Mouse (Mus musculus) CH12.LX (cell line): ENCODE results near the gene Gm11099. TPM values are rescaled to one million over a fixed set of nuclear protein-coding genes. Genes with fewer than 3 reads are reported as not detected.

Source experiments
- DNase-seq: peaks from one replicate; pipeline ENCODE4 v3.0.0-alpha.2; 2013; ENCODE audit errors: extremely low read depth
- H3K27ac ChIP-seq: 2 replicates; pipeline ENCODE4 v1.5.1; 2012; ENCODE audit warnings: low read depth, mild to moderate bottlenecking, control low read depth, moderate library complexity; ENCODE audit not compliant: insufficient read depth
- H3K27me3 ChIP-seq: replicated peaks from 2 replicates; pipeline ENCODE3; 2012; ENCODE audit warnings: inconsistent platforms
- H3K36me3 ChIP-seq, 2 experiments: replicated peaks in 1 of 2; 2 replicates each; pipeline versions ENCODE3 to v1.6.1; 2012; ENCODE audit warnings: inconsistent platforms in 1 of 2, low read length in 1 of 2, mild to moderate bottlenecking in 1 of 2, mixed read lengths in 1 of 2, moderate library complexity in 1 of 2; ENCODE audit not compliant: control insufficient read depth in 1 of 2, insufficient read depth in 1 of 2
- H3K4me1 ChIP-seq, 2 experiments: 2 replicates each; pipeline ENCODE4 v1.6.1; 2012; ENCODE audit warnings: inconsistent platforms in 1 of 2, moderate library complexity in 1 of 2; ENCODE audit not compliant: insufficient read depth in 2 of 2, control insufficient read depth in 1 of 2
- H3K4me2 ChIP-seq: 2 replicates; pipeline ENCODE4 v1.6.1; 2012; ENCODE audit warnings: low read depth, mild to moderate bottlenecking, control low read depth; ENCODE audit not compliant: poor library complexity, insufficient read depth, severe bottlenecking
- H3K4me3 ChIP-seq, 3 experiments: fragments of 150-350 bp in 1 of 3; sonication (generic) in 1 of 3; replicated peaks in 1 of 3; 2 replicates each; pipeline versions ENCODE3 to v1.5.1; 2011 to 2012; ENCODE audit warnings: low read depth in 2 of 3, low read length in 2 of 3, mild to moderate bottlenecking in 2 of 3, moderate library complexity in 2 of 3, control low read depth in 1 of 3, improper control_type of control experiment in 1 of 3, inconsistent platforms in 1 of 3, mixed read lengths in 1 of 3; ENCODE audit not compliant: poor library complexity in 1 of 3
- H3K79me2 ChIP-seq: replicated peaks from 2 replicates; pipeline ENCODE4 v1.6.1; 2012; ENCODE audit warnings: mild to moderate bottlenecking, moderate library complexity; ENCODE audit not compliant: control insufficient read depth, poor library complexity, insufficient read depth, severe bottlenecking; ENCODE audit errors: extremely low read depth
- H3K9ac ChIP-seq: 2 replicates; pipeline ENCODE4 v1.6.1; 2012; ENCODE audit warnings: low read depth, mild to moderate bottlenecking, control low read depth, moderate library complexity; ENCODE audit not compliant: insufficient read depth
- H3K9me3 ChIP-seq: replicated peaks from 2 replicates; pipeline ENCODE3; 2012; ENCODE audit warnings: low read length, inconsistent platforms, mixed read lengths
- BHLHE40 ChIP-seq: IDR thresholded peaks from 2 replicates; pipeline ENCODE4 v1.6.1; 2011; ENCODE audit warnings: mild to moderate bottlenecking, low read depth, low read length, improper control_type of control experiment
- CHD1 ChIP-seq: IDR thresholded peaks from 2 replicates; pipeline ENCODE4 v1.6.1; 2012; ENCODE audit warnings: low read depth, low read length, improper control_type of control experiment, inconsistent platforms
- ETS1 ChIP-seq: conservative IDR thresholded peaks from 2 replicates; pipeline ENCODE4 v1.6.1; 2012; ENCODE audit warnings: low read depth, mild to moderate bottlenecking, inconsistent platforms, low read length, improper control_type of control experiment, moderate library complexity
- GABPA ChIP-seq: IDR thresholded peaks from 2 replicates; pipeline ENCODE4 v1.6.1; 2012; ENCODE audit warnings: low read depth, low read length, improper control_type of control experiment, inconsistent platforms; ENCODE audit not compliant: insufficient replicate concordance
- HCFC1 ChIP-seq: IDR thresholded peaks from 2 replicates; pipeline ENCODE4 v1.6.1; 2012; ENCODE audit warnings: low read depth, mild to moderate bottlenecking, inconsistent platforms, low read length, improper control_type of control experiment
- JUN ChIP-seq: IDR thresholded peaks from 2 replicates; pipeline ENCODE4 v1.6.1; 2011; ENCODE audit warnings: low read depth, mild to moderate bottlenecking, low read length, improper control_type of control experiment, moderate library complexity; ENCODE audit not compliant: insufficient read depth
- KAT2A ChIP-seq: IDR thresholded peaks from 2 replicates; pipeline ENCODE4 v1.6.1; 2012; ENCODE audit warnings: low read length, improper control_type of control experiment, inconsistent platforms; ENCODE audit not compliant: insufficient replicate concordance
- MAFK ChIP-seq: IDR thresholded peaks from 2 replicates; pipeline ENCODE4 v1.6.1; 2011; ENCODE audit warnings: low read length, improper control_type of control experiment; ENCODE audit not compliant: insufficient replicate concordance
- MAX ChIP-seq: IDR thresholded peaks from 2 replicates; pipeline ENCODE4 v1.6.1; 2011; ENCODE audit warnings: low read length, improper control_type of control experiment
- MXI1 ChIP-seq: IDR thresholded peaks from 2 replicates; pipeline ENCODE4 v1.6.1; 2011; ENCODE audit warnings: mild to moderate bottlenecking, low read depth, low read length, improper control_type of control experiment
- MYC ChIP-seq: IDR thresholded peaks from 2 replicates; pipeline ENCODE4 v1.6.1; 2011; ENCODE audit warnings: low read depth, mild to moderate bottlenecking, improper control_type of control experiment, low read length
- POLR2A ChIP-seq: IDR thresholded peaks from 2 replicates; pipeline ENCODE4 v1.6.1; 2011; ENCODE audit warnings: low read depth, mild to moderate bottlenecking, improper control_type of control experiment, low read length
- POLR2AphosphoS2 ChIP-seq: IDR thresholded peaks from 2 replicates; pipeline ENCODE4 v1.6.1; 2011; ENCODE audit warnings: low read depth, low read length, improper control_type of control experiment
- RAD21 ChIP-seq: IDR thresholded peaks from 2 replicates; pipeline ENCODE4 v1.6.1; 2011; ENCODE audit warnings: low read depth, mild to moderate bottlenecking, low read length, improper control_type of control experiment, moderate library complexity
- SIN3A ChIP-seq: IDR thresholded peaks from 2 replicates; pipeline ENCODE4 v1.6.1; 2012; ENCODE audit warnings: low read length, improper control_type of control experiment, inconsistent platforms
- SMC3 ChIP-seq: IDR thresholded peaks from 2 replicates; pipeline ENCODE4 v1.6.1; 2011; ENCODE audit warnings: low read depth, low read length, improper control_type of control experiment
- TBP ChIP-seq: conservative IDR thresholded peaks from 2 replicates; pipeline ENCODE4 v1.6.1; 2011; ENCODE audit warnings: low read depth, low read length, improper control_type of control experiment
- TCF12 ChIP-seq: IDR thresholded peaks from 2 replicates; pipeline ENCODE4 v1.6.1; 2014; ENCODE audit warnings: low read depth, mild to moderate bottlenecking, inconsistent platforms, low read length, improper control_type of control experiment
- USF2 ChIP-seq: conservative IDR thresholded peaks from 2 replicates; pipeline ENCODE4 v1.6.1; 2011; ENCODE audit warnings: low read depth, low read length, improper control_type of control experiment
- ZKSCAN1 ChIP-seq: IDR thresholded peaks from 2 replicates; pipeline ENCODE4 v1.6.1; 2012; ENCODE audit warnings: low read depth, inconsistent platforms, low read length, improper control_type of control experiment, borderline replicate concordance
- ZMIZ1 ChIP-seq: IDR thresholded peaks from 2 replicates; pipeline ENCODE4 v1.6.1; 2012; ENCODE audit warnings: low read depth, mild to moderate bottlenecking, inconsistent platforms, low read length, improper control_type of control experiment
- dilution Hi-C: fragments of 300-500 bp; cut with MboI; formaldehyde crosslinking; loops from 2 replicates; pipeline ENCODE4 v1.14.3; 2020; ENCODE audit warnings: low sequenced_read_pairs; ENCODE audit not compliant: extremely low pct_unique_long_range_greater_than_20kb, extremely low pct_ligation_motif_present
- in situ Hi-C: fragments of 300-500 bp; cut with MboI; formaldehyde crosslinking; loops from 3 replicates; pipeline ENCODE4 v1.14.3; 2019; ENCODE audit warnings: low sequenced_read_pairs, low pct_ligation_motif_present, low pct_unique_long_range_greater_than_20kb, mixed read lengths
- polyA plus RNA-seq: library from polyadenylated mRNA; unstranded; fragments of >175 nt; gene quantifications from 2 replicates; pipeline ENCODE4 v1.2.1, GENCODE M21; 2012; ENCODE audit warnings: low read depth; ENCODE audit not compliant: insufficient read length
- total RNA-seq, 2 experiments: library from RNA; depleted of rRNA; stranded (reverse); fragments of 300-350 nt in 1 of 2; fragments of >200 nt in 1 of 2; gene quantifications; 2 replicates each; pipeline ENCODE4 v1.2.3; 2012 to 2014

Gene Gm11099
- total and polyA plus RNA-seq, 3 experiments: not detected

DNA sequence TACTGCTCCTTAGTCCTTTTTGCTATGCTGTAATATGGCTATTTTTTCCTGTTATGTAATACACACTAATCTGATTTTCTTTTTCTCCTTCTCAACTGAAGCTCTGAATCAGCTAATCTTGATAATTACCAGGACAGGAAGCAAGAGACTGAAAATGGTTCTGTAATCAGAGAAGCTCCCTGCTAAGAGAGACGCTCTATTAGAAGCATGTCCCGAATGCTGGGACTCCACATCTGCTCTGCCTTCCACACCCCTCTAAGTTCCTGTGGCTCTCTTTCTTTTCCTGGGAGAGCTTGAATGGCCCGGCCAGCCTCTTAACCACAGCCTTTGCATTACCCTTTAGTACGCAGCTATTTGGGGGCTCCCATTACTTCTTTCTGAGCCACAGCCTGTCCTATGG is 45.8 kb downstream of the Gm11099 start:
- H3K4me3 ChIP-seq: no peak overlapping the region
- dilution Hi-C loops (no loop called here), in situ Hi-C loops (no loop called here)
- H3K4me1 ChIP-seq: no peaks in the 10 kb centered on the region
- no peak overlapping the region for H3K9ac ChIP-seq
- no peak for DNase-seq
- H3K9me3 ChIP-seq: peaks cover 52% of the 10 kb centered on the region
- H3K79me2 ChIP-seq: no peaks in the 10 kb centered on the region
- TF ChIP-seq ZMIZ1 (no peak), SMC3 (no peak), CHD1 (no peak), POLR2A (no peak)
- H3K4me2 ChIP-seq: no peak overlapping the region
- H3K36me3 ChIP-seq: no peaks in the 10 kb centered on the region
- H3K27ac ChIP-seq: no peak overlapping the region
- H3K27me3 ChIP-seq: no peaks in the 10 kb centered on the region

DNA sequence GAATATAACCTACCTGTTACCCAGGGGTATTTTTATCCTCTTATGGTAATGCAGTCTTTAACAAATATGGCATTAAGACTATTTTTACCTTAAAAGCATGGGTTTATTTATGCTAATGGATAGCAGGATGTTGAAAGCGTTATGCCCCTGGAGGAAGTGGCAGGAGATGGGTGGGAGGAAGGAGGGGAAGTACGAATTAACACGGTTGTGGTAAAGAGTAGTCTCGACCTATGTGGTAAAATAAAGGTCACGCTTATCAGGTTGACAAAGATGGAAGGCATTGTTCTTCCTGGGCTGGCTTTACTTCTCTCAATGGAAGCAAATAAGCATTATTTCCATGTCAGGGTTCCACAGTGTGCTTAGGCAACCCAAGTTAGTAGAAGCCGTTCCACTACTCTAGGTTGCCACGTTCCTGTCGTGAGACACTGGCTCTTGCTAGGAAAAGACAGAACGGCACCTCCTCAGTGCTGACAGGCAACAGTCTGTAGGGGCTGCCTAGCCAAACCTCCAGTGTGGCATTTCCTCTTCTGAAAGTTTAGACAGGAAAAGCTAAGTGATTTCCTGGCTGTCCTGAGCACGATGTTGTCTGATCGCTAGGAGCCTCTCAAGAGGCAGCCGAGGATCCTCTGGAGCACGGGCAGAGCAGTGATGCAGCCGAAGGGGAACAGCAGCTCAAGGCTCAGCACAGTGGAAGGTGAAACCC is 47.7 kb downstream of the Gm11099 start:
- Histone ChIP-seq H3K4me3 (no peak overlapping the region), H3K9me3 (peaks cover 65% of the 10 kb centered on the region), H3K27ac (no peak overlapping the region), H3K36me3 (no peaks in the 10 kb centered on the region), H3K79me2 (no peaks in the 10 kb centered on the region), H3K4me1 (no peaks in the 10 kb centered on the region), H3K9ac (no peak overlapping the region), H3K27me3 (no peaks in the 10 kb centered on the region), H3K4me2 (no peak overlapping the region)
- in situ Hi-C loops (no loop called here), dilution Hi-C loops (no loop called here)
- TF ChIP-seq ZKSCAN1: no peak
- no peak for TF ChIP-seq MAX
- DNase-seq: no peak

DNA sequence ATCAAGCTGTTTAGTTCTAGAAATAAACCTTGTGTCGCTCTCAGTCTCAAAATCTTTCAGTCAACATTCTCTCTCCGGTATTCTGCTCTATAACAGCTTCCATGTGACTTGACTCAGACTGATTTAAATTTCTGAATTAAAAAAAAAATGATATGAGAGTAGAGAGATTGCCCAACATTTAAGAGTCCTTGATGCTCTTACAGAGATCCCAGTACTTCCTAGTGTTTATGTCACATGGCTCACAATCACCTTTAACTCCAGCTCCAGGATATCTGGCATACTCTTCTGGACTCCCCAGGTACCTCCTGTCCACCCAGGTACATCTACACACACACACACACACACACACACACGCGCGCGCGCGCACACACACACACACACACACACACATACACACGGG is 53.1 kb downstream of the Gm11099 start:
- Histone ChIP-seq H3K4me3 (no peak overlapping the region), H3K4me2 (no peak overlapping the region), H3K79me2 (no peaks in the 10 kb centered on the region), H3K9ac (no peak overlapping the region), H3K27me3 (no peaks in the 10 kb centered on the region), H3K36me3 (no peaks in the 10 kb centered on the region), H3K4me1 (no peaks in the 10 kb centered on the region), H3K9me3 (peaks cover 40% of the 10 kb centered on the region), H3K27ac (no peak overlapping the region)
- DNase-seq: no peak
- dilution Hi-C loops (no loop called here), in situ Hi-C loops (no loop called here)
- TF ChIP-seq ZKSCAN1 (no peak), ETS1 (no peak), TBP (no peak), RAD21 (no peak), SIN3A (no peak), JUN (no peak), MYC (no peak), MAX (no peak), HCFC1 (no peak), POLR2A (no peak), GABPA (no peak), TCF12 (no peak), MAFK (no peak), KAT2A (no peak), MXI1 (no peak), BHLHE40 (no peak), USF2 (no peak), ZMIZ1 (no peak), POLR2AphosphoS2 (no peak), CHD1 (no peak)
